Mouse (Mus musculus): ENCODE data around the gene Fam216b.

- TF ChIP-seq GATA1 (IDR thresholded peaks at IDR 0.05; ENCODE audit: borderline replicate concordance, low read length) (no peak), FLI1 (IDR thresholded peaks at IDR 0.05; ENCODE audit: low read length) (no peak)
These were observed 31.5 kb upstream of the Fam216b start for GRCm38 (mm10) chr14:78120286-78120685.
